Mouse (Mus musculus) thymus, adult 2 months (tissue): ENCODE results near the gene Mylk.

Experiments
- CTCF ChIP-seq: fragments of 200-500 bp; IDR thresholded peaks from 2 replicates; pipeline ENCODE4 v1.5.1; 2012; ENCODE audit warnings: mild to moderate bottlenecking, control low read depth, low read length, moderate library complexity, borderline replicate concordance; ENCODE audit not compliant: control insufficient read depth, poor library complexity, insufficient read depth; ENCODE audit errors: extremely low read depth
- POLR2A ChIP-seq: fragments of 200-500 bp; IDR thresholded peaks from 2 replicates; pipeline ENCODE4 v1.6.1; 2012; ENCODE audit warnings: mild to moderate bottlenecking, low read length, control low read depth, moderate library complexity; ENCODE audit not compliant: control insufficient read depth, poor library complexity, insufficient read depth; ENCODE audit errors: extremely low read depth

DNA sequence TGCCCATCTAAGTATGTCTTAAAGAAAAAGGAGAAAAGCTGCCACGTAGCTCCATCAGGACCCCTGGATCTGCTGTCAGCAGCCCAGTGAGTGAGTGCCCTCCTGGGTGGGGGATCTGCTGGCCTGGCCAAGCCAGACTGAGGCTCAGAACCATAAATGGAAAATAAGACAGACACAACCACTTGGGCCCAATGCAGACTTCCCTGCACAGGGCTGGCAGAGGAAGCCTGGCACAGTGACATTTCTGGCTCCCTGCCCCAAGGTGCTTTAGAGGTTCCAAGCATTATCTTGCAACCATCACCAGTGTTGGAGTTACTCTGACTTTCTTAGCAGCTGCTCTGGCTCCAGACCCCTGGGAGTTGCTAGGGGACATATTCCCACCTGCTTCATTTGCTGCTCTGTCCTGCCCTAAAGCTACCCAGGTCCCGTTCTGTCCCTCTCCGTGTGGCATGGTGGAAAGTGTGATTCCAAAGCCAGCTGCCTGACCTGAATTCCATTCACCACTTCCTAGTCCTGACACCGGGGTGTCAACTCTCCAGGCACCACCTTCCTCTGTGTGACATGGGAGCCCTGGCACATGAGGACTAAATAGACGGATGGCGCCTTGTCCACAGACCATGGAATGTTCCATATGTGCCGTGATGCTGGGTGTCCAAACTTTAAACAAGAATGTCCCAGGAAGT lies 156.7 kb downstream of the Mylk start:
- no peak for TF ChIP-seq CTCF
- no peak for TF ChIP-seq POLR2A
